ENCODE assay signal across 20 mouse cellular contexts in genomic region chr2:102099702-102100450, GRCm38 (mm10).
DNase-seq lines count a peak whose midpoint lies in the region; ATAC-seq and TF ChIP-seq lines count a peak whose summit lies in the region.
"Had no signal": no experiment of that assay in that cellular context is flagged by ENCODE, and none has a peak within 500 bp of the region (broad histone marks: within the 10 kb centered on the region; RNA-seq: fewer than 3 reads in every experiment).

No protein-coding gene starts in this region.

- no peaks in the 10 kb centered on the region for H3K9me3 ChIP-seq in lung, embryonic 16.5 days (ENCODE audit: control insufficient read depth, low read length)
- H3K9me3 ChIP-seq: embryonic facial prominence, embryonic 13.5 days; heart, embryonic 15.5 days; liver, embryonic 12.5 days; neural tube, embryonic 15.5 days had no signal

- no peak for TF ChIP-seq POLR2A in kidney, adult 2 months (IDR thresholded peaks at IDR 0.05; ENCODE audit: low read depth, low read length)

- H3K4me1 ChIP-seq in kidney, adult 2 months (ENCODE audit: control insufficient read depth, insufficient read depth, low read length) = peaks cover 4% of the 10 kb centered on the region; the same call in 1 of the 2 replicates
- peaks cover 23% of the 10 kb centered on the region for H3K4me1 ChIP-seq in lung, embryonic 16.5 days (replicated peaks; ENCODE audit: control insufficient read depth, insufficient read depth, low read length)
- H3K4me1 ChIP-seq: liver, embryonic 12.5 days had no signal

- H3K27ac ChIP-seq in gastrocnemius, adult 2 months = peak overlapping the region; percentile 32; the same call in 1 of the 2 replicates
- H3K27ac ChIP-seq in kidney, adult 2 months (ENCODE audit: insufficient read depth, low read depth, low read length) = no peak overlapping the region
- peak overlapping the region; percentile 89 for H3K27ac ChIP-seq in lung, embryonic 16.5 days (ENCODE audit: low read length)
- H3K27ac ChIP-seq: embryonic facial prominence, embryonic 13.5 days; heart, embryonic 15.5 days; liver, embryonic 12.5 days; neural tube, embryonic 15.5 days had no signal

- no peak for TF ChIP-seq CTCF in gastrocnemius, adult 2 months (IDR thresholded peaks at IDR 0.05)
- no peak for TF ChIP-seq CTCF in kidney, adult 2 months (conservative IDR thresholded peaks at IDR 0.05; ENCODE audit: insufficient read depth, insufficient read length, low read depth, low read length)

- no peaks in the 10 kb centered on the region for H3K27me3 ChIP-seq in kidney, adult 2 months (replicated peaks; ENCODE audit: control insufficient read depth, insufficient read depth, low read length)
- H3K27me3 ChIP-seq in lung, embryonic 16.5 days (ENCODE audit: control insufficient read depth, insufficient read depth, low read depth, low read length) = no peaks in the 10 kb centered on the region
- H3K27me3 ChIP-seq: CH12.LX; embryonic facial prominence, embryonic 13.5 days; heart, embryonic 15.5 days; liver, embryonic 12.5 days; neural tube, embryonic 15.5 days had no signal

- intact Hi-C loops in gastrocnemius, adult 2 months (cut with DNase I) = loop anchor here (10.0 kb wide), 1 partner anchor 195 kb away; no protein-coding TSS in a partner anchor

- peak; percentile 65 for ATAC-seq in lung, embryonic 16.5 days (ENCODE audit: low read depth)
- no peak for ATAC-seq in cerebellum, adult (ENCODE audit: insufficient number of reproducible peaks, low FRiP score, low TSS enrichment)
- ATAC-seq: forebrain, embryonic 16.5 days; inflammation-experienced regulatory T-cells, adult 6 months; liver, embryonic 12.5 days had no signal

- WGBS in kidney, adult 2 months = 72% methylated on average over 14 of the region's 14 CpGs
- WGBS in lung, embryonic 16.5 days = 44% methylated on average over 14 of the region's 14 CpGs

- no peak overlapping the region for H3K4me2 ChIP-seq in lung, embryonic 16.5 days (ENCODE audit: low read depth, low read length)
- H3K4me2 ChIP-seq: embryonic facial prominence, embryonic 13.5 days; heart, embryonic 15.5 days; liver, embryonic 12.5 days; neural tube, embryonic 15.5 days had no signal

- no peaks in the 10 kb centered on the region for H3K36me3 ChIP-seq in kidney, adult 2 months (ENCODE audit: control insufficient read depth, insufficient read depth, low read length)
- no peaks in the 10 kb centered on the region for H3K36me3 ChIP-seq in lung, embryonic 16.5 days (ENCODE audit: control insufficient read depth, insufficient read depth, low read length)
- H3K36me3 ChIP-seq: embryonic facial prominence, embryonic 13.5 days; heart, embryonic 15.5 days; liver, embryonic 12.5 days; neural tube, embryonic 15.5 days had no signal

- no peak overlapping the region for H3K4me3 ChIP-seq in gastrocnemius, adult 2 months
- no peak overlapping the region for H3K4me3 ChIP-seq in kidney, adult 2 months (ENCODE audit: insufficient read depth, low read depth, low read length)
- no peak overlapping the region for H3K4me3 ChIP-seq in lung, embryonic 16.5 days (ENCODE audit: low read length)
- H3K4me3 ChIP-seq: embryonic facial prominence, embryonic 13.5 days; heart, embryonic 15.5 days; layer of hippocampus, adult 2 months; liver, embryonic 12.5 days; myocyte; neural tube, embryonic 15.5 days had no signal

- DNase-seq in gastrocnemius, adult 2 months = no peak
- DNase-seq in gastrocnemius, adult 8-10 months (ENCODE audit: low spot score in 2 of 2) = no peak
- DNase-seq in kidney, adult 2 months = peak; percentile 17
- no peak for DNase-seq in kidney, postnatal 25 days
- no peak for DNase-seq in lung, adult 18-20 months
- no peak for DNase-seq in cerebellum, postnatal 25 days
- DNase-seq: adrenal gland, adult 2 months; cerebellum, adult 18-20 months; midbrain, embryonic 14.5 days had no signal

- no peak overlapping the region for H3K9ac ChIP-seq in lung, embryonic 16.5 days (ENCODE audit: low read length)
- H3K9ac ChIP-seq: embryonic facial prominence, embryonic 13.5 days; heart, embryonic 15.5 days; liver, embryonic 12.5 days; neural tube, embryonic 15.5 days had no signal
